Mouse (Mus musculus): ENCODE results near the gene H2-Ab1.
A peak's percentile ranks its signal among the peaks of the same experiment; 100 is the strongest.

H2-Ab1 gene

GRCm38 (mm10) chr17:34240366-34240765, 17.1 kb upstream of the H2-Ab1 start:
- no peak for DNase-seq

DNA sequence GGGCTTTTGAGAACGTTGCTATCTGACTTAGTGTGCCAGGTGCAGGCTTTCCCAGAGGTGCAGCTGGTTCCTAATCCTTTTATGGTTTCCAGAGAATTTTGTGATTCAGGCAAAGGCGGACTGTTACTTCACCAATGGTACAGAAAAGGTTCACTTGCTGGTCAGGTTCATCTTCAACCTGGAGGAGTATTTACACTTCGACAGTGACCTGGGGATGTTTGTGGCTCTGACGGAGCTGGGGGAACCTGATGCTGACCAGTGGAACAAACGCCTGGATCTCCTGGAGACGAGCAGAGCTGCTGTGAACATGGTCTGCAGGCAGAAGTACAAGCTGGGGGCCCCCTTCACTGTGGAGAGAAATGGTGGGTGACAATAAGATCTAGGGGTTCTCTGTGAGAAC, 16.6 kb upstream of the H2-Ab1 start:
- no peak for DNase-seq

DNA sequence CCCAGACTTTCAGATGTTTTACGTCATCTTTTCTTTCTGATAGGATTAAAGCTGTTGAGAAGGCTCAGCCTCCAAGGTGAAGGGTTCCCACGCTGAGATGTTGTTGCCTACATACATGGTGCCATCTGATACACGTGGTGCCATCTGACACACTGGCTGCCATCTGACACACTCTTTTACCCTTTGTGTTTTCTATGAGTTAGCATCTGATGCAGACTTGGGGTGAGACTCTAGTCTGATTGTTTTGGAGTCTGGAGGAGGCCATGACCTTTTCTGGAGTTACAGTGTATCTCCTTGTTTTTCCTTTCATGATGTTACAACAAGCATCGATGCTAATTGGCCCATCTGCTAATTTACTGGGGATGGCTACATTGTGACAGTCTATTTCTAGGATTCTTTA, 12.8 kb upstream of the H2-Ab1 start:
- no peak for DNase-seq

DNA sequence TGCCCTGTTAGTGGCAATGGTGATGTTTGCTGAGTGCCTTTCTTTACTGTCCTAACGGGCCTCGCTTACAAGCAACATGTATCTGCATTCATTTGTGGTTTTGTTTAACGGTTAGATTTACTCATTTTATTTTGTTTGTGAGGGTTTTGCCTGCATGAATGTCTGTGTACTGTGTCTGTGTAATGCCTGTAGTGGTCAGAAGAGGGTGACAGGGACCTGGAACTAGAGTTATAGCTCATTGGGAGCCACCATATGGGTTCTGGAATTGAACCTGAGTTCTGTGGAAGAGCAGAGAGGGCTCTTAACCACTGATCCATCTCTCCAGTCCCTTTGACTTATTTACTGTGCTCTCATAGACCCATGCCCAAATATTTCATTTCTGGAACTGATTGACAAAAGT, 10.4 kb upstream of the H2-Ab1 start:
- no peak for DNase-seq

DNA sequence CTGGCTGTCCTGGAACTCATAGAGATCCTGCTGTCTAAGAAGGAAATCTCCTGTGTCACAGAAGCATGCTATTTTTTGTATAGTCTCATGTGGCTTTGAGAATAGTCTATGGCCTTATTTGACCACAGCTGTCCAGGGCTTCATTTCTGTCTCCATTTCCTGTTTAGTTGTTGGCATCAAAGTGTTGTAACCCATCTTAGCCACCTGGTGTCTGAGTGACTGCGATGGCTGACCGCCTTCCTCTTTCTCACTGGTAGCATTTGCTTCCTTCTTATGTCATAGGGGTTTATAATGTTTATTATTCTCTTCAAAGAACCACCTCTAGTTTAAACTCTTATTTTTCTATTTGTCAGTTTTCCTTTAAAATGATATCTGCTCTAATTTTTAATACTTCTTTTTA, 8.7 kb upstream of the H2-Ab1 start:
- DNase-seq = no peak

- DNase-seq = no peak
Measured at GRCm38 (mm10) chr17:34249361-34249760, 8.1 kb upstream of the H2-Ab1 start.

DNA sequence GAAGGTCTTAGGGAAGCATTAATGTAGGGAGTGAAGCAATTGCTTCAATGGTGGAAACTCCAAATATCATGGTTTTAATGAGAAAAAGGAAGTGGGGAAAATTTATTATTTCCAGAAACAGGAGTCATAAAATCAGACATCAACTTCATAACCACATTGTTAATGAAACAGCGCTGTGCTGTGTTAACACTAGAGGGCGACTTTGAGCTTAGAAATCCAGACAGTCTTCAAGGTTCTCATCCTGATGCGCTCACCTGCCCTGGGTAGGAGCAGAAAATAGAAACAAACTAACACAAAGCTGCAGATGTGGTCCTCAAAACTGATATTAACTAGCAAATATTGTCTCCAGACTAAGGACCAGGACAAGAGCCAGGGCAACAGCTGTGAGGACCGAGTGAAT, 7.6 kb upstream of the H2-Ab1 start:
- peak; percentile 26 for DNase-seq

DNA sequence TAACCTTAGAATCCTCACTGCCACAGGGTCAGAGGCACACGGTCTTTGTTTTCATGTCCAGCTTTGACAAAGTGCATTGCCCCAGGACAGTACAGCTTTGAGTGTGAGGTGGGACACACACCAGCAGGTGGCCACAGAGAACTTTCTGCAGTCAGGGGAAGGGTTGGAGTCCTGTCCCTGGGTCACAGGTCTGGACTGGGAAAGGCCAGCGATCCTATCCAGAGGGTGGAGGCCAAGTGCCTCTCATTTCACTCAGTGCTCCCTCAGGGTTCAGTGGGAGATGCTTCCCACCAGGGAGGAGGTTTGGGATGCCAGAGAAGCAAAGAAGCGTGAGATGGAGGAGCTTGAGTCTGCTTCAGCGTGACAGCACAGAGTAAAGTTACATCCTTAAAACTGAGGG, 5.8 kb upstream of the H2-Ab1 start:
- DNase-seq = no peak

GRCm38 (mm10) chr17:34256501-34256900, 988 bp upstream of the H2-Ab1 start:
- DNase-seq = no peak

DNA sequence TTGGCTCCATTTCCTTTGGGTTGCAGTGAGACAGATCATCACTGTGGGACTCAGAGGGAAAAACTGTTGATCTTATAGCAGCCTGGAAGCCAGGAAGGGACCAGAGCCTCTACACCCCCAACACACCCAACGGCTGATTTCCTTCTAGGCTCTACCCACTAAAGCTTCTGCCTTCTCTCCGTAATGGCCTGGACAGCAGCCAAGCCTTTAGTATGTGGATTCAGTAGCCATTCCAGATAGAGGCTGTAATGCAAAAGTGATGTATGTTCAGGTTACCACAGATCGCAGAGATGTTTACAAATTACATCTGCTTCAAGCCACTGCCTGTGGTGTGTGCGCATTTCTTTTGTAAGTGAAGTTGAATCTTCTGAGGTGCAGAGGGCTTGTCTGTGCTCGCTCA, 3.1 kb downstream of the H2-Ab1 start:
- no peak for DNase-seq

- DNase-seq = no peak
Measured at GRCm38 (mm10) chr17:34261502-34261901, 4.0 kb downstream of the H2-Ab1 start.

- peak; percentile 47 for DNase-seq
Measured at GRCm38 (mm10) chr17:34263068-34263467, 5.6 kb downstream of the H2-Ab1 start.

DNA sequence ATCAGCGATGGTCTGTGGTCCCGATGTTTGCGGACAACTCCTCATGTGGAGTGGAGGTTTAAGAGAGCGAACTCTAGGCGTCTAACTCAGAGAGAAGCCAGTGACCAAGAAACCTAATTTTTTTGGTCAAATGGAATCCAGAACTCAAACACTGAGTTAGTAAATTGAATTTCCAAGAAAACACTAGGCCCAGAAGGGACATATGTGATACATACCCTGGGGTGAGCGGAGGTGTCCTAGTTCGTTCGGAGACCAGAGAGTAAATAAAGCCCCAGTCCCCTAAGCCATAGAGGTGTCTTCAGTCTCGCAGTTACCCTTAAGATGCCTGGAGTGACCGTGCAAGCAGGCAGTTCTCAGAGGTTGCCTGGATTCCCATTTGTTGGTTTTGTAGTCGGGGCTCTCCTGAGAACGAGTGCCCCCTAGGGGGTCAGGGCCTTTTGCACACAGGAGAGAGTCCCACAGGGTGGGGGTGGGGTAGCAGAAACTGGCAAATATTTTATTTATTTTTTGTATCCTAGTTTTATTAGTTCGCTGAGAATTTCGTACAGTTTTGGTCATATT, 6.4 kb downstream of the H2-Ab1 start:
- peak; percentile 49 for DNase-seq

DNA sequence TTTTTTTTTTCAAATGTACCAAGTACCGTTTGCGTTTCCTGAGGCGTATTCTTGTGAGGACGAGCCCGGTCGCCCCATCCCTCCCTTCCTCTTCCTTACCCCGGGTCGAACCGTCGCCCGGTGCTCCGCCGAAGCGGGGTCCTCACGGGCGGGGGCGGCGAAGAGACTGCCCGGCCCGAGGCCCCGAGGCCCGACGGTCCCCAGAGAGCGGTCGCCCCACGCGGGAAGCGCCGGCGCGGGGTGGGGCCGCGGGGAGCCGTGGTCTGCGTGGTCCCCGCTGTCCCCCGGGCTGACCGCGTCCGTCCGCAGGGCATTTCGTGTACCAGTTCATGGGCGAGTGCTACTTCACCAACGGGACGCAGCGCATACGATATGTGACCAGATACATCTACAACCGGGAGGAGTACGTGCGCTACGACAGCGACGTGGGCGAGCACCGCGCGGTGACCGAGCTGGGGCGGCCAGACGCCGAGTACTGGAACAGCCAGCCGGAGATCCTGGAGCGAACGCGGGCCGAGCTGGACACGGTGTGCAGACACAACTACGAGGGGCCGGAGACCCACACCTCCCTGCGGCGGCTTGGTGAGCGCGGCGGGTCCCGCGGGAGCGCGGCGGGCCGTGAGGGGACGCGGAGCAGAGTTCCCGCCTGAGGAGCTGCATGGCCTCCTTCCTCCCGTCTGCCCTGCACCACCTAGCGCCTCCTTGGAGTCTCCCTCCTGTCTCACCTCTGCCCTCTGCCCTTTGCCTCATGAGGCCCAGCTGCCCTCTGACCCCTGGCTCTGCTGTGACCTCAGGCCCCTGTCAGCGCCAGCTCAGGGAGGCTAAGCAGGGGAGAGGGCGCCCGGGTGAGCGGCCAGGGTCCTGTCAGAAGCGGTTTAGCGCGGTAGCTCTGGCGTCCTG, 7.2 kb downstream of the H2-Ab1 start:
- DNase-seq = peak; percentile 28

DNA sequence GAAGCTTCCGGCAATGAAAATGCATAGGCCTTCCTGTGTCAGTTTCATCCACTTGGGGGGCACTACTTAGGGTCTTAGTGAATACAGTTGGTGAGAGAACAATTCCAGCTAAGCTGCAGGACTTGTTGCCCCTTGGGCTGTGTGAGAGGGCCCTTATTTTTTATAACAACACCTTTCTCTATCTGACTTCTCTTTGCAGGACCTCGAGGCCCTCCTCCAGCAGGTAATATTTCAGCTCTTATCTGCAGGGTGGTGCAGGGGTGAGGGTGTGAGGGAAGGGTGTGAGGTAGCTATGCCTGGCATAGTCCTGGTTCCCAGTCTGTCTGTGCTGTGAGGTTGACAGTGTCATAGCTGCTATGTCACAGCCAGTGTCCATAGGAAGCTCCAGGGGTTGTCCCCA, 10.8 kb downstream of the H2-Ab1 start:
- no peak for DNase-seq

DNA sequence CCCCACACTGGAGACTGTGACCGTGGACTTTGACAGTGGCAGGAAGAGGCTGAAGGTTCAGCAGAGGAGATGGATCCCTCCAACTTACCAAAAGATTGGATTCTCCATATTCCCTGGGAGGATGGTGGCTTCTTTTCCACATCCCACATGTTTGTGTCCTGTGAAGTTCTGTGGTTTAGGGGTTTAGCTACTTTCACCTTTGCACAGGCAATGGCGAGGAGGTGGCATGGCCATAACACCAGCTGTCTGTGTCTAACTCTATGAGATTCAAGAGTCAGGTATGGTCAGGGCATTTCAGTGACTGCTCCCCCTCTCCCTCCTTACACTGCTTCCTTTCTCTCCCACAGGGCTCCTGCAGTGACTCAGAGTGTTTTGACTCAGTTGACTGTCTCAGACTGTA, 11.3 kb downstream of the H2-Ab1 start:
- DNase-seq = no peak

DNA sequence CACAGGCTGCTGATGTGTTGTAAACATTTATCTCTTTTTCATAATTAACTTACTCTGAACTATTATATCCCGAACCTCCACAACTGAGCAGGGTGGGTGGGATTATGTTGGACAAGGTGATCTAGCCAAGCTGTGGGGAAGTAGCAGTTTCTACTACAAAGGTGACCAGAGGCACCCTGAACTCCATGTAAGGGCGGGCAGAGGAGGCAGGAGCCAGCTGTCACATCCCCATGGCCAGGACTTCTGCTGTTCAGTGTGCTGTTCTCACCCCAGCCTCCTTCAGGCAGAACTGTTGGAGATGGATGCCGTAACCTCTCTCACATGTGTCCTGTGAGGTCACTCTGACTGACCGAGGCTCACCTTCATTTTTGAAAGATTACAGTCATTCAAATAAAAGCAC, 12.3 kb downstream of the H2-Ab1 start:
- DNase-seq = no peak

GRCm38 (mm10) chr17:34270230-34270629, 12.7 kb downstream of the H2-Ab1 start:
- no peak for DNase-seq

- DNase-seq = no peak
Measured at GRCm38 (mm10) chr17:34270940-34271339, 13.5 kb downstream of the H2-Ab1 start.

DNA sequence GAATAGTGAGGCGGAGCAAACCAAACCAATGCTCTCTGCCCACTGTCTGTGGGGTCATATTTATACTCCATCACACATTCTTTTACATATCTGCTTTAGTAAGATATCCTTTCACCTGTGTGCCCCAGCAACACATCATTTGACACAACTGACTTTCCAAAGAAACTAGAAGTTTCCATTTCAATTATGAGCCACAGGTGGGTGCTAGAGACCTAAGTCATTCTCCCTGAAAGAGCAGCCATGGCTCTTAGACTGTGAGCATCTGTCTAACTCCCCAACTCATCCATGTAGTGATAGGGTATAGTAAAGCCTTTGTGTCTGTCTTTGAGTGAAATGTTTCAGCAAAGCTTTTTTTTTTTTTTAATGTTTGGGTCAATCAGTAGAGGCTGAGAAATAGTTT, 14.6 kb downstream of the H2-Ab1 start:
- no peak for DNase-seq

DNA sequence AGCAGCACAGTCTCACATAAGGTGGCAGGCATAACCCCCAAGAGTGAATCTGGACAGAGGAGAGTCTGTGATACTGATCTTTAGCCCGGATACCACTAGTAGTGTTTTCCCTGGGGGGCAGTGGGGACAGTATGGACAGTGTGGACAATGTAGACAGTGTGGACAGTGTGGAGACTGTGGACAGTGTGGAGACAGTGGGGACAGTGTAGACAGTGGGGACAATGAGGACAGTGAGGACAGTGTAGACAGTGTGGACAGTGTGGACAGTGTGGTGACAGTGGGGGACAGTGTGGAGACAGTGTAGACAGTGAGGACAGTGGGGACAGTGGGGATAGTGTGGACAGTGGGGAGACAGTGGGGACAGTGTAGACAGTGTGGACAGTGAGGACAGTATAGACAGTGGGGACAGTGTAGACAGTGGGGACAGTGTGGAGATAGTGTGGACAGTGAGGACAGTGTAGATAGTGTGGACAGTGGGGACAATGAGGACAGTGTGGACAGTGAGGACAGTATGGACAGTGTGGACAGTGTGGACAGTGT, 23.1 kb downstream of the H2-Ab1 start:
- no peak for DNase-seq

GRCm38 (mm10) chr17:34281836-34282235, 24.3 kb downstream of the H2-Ab1 start:
- no peak for DNase-seq

DNA sequence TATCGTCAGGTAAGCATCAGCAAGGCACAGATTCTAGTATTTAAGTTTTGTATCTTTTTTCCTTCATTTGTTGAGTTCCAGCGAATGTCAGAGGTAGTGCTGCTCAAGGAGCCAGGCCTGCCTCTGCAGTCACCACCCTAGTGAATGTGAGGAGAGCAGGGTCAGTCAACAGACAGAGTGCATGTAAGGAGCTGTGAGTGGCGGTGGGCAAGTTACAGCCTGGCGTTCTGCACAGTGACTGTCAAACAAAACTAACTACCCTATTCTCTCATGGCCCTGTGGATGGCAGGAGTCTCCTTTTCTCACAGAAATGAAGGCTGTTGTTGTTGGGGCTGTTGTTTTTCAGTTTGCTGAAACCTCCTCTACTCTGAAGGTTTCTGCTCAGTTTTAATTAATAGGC, 27.9 kb downstream of the H2-Ab1 start:
- DNase-seq = no peak

DNA sequence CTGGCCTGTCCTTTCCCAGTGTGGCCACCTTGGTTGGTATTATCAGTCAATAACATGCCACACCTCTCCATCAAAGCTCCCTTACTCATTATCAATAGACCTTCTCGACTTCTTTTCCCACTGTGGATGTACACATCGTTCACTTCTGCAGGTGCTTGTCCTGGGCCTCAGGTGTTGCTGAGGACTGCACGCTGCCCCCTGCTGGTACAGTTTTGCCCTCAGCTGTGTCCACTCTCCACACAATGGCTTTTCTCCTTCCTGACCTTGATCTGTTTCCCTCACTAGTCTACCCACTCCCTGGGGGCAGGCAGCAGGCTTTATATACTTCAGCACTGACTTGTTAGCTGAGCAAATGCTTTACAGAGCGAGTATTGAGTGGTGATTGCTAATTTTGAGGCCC, 28.4 kb downstream of the H2-Ab1 start:
- peak; percentile 27 for DNase-seq

Measured in liver (tissue).